Mouse (Mus musculus) lung, postnatal 36 days (tissue): ENCODE measurements at regions not wholly inside any gene's neighbourhood (a gene's known extent, or its start where the extent isn't known, plus 50 kb on each side); places are given as distances from the start of the nearest gene placed in this dataset.
"Not testable (repeated sequence)": the region's sequence is repeated elsewhere in the genome, so short reads cannot be mapped to it uniquely, and the experiment has no call there.

ENCODE experiments used
- DNase-seq: peaks from one replicate; pipeline ENCODE4 v3.0.0; 2022; ENCODE audit warnings: mixed read lengths

DNA sequence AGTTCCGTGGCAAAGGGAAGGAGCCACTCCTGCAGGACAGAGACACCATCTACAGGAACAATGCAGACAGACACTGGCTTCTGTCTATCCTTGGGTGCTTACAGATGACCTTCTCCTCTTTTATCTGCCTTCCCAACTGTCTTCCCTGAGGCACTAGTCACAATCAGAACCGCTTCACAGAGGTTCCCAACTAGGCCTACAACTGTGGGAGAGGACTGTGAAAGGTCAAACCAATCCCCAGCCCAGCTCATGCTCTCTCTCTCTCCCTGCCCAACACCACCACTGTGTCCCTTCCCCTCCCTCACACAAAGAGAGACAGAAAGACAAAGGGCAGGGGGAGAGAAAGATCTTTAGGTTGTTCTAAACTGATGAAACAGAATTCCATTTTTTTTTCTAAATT is 61.3 kb downstream of the Tmem17 start:
- no peak for DNase-seq

DNA sequence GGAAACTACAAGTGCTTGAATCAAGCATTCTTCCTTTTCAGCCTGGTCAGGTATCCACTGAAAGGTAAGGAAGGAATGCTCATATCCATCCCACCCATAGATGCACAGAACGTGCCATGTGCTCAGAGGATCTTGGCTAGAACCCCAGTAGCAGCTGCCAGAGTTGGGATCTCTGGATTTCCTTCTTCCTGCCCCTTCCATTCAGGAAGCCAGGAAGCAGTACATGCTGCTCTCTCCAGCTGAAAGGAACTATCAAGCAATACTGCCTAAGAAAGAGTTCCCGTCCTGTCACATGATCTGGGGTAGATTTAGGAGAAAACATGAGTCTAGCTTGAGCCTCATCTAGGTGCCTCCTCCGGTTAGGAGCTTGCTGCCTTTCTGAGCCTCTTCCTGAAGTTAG is 61.9 kb downstream of the Tmem17 start:
- peak; percentile 20 for DNase-seq

DNA sequence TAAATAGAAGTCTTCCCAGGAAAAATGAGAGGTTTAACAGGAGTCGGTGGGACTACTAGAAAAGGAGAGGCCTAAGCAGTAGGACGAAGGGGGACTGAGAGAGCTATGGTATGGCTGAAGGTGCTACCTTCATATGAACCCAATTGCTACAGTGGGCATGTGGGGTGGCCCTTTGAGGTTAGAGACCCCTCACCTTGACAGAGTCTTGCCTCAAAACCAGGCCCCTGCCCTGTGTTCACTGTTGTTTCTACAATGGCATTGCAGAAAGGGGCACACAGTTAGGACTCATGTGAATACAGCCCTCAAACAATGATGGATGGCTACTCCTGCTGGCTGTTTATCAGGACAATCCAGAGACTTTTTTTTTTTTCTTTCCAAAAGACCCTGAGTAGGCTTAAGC is 62.6 kb downstream of the Tmem17 start:
- DNase-seq: no peak

DNA sequence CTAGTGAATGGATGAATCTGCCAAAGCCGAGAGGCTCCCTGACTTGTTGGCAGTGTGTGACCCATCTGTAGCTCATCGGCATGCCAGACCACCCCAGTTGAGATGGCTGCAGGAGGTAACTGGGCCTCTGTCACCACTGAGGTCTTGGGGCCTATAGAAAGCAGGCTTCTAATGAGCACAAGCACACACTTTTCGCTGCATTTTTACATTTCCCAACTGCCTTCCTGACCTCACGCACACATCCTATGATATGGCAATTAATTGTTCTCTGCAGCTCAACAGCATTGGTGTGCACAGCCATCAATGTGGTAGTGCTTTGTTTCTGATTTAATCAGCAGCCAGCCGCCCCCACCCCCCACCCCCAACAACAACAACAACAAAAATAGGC is 72.2 kb downstream of the Tmem17 start:
- no peak for DNase-seq

DNA sequence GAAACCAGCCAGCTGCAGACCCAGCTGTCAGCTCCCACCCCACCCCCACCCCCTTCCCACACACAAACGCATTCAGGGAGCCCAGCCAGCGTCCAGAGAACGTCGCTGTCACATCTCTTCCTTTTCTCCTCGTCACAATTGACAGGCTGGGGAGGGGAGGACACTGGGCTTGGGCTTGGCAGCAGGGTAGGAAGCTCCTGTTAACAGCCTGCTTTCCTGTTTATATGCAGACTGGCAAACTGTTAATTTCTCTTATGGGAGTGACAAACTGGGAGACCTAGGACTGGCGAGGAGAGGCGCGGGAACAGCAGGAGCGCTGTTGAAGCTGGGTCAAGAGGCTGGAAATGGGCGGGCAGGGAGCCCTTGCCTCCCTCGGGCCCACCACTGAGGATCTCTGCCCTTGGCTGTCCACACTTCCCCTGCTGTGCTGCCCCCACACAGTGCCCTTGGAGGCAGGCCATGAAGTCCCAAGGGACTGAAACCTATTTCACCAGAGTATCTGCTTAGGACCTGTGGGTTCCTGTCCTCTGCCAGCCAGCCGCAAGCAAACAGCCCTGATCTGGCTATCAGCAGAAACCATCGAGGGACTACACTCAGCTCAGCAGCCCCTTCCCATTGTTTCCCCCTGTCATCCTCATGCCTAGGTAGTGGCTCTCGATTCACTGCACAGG is 72.7 kb downstream of the Tmem17 start:
- peak; percentile 87 for DNase-seq

DNA sequence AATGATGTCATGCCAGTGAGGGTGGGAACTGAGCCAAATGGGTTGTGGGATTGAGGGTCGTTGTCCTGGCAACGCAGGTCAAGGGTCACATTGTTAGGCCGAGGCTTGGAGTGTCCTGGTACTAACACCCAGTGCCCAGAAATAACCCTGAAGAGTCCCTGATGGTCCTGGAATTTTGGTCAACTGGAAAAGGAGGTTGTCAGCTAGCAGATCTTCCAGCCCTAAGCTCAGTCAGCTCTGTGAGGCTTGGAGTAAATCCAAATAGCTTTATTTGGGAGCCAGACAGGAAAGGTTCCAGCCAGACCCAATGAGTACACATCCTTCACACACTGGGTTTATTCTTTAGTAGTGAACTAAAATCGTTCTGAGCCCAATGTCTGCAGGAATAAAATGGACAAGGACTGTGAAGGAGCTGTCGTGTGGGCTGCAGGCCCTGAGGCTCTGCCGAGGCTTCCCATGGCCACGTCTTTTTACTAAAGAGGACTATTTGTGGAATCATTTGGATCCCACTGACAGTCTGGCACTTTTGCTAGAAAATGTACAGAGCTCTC is 75.9 kb downstream of the Tmem17 start:
- DNase-seq: peak; percentile 73

DNA sequence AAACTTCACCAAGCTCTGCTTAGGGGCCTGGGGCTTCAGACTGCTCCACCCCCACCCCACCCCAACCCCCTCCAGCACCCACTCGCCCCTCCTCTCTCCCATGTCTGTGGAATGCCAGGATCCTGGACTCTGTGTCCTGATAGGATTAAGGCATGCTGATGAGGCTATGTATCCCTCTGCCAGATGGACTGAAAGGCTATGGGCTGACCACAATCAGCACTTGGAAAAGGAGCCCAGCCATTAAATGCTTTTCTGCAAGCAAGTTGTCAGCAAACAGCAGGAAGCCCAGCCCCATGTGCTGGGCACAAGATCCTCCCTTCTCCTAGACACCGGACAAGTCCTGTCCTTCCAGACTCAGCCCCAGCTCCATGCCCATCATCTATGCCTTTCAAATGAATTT is 76.7 kb downstream of the Tmem17 start:
- DNase-seq: peak; percentile 31

DNA sequence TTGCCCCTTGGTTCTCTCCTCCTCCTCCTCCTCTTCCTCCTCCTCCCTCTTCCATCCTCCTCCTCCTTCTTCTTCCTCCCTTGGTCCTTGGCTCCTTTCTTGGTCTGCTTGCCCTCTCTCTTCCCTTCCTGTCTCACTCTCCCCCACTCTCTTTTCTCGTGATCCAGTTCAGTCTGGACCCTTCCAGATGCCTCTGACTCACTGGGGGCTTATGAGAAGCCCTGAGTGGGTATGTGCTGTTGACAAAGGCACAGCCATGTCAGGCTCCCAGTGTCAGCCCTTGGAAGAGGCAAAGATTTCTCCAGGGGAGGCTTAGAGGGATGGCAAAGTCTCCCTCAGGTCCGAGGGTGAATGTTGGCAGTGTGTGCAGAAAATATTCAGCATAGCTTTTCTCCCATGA is 78.0 kb downstream of the Tmem17 start:
- DNase-seq: no peak

DNA sequence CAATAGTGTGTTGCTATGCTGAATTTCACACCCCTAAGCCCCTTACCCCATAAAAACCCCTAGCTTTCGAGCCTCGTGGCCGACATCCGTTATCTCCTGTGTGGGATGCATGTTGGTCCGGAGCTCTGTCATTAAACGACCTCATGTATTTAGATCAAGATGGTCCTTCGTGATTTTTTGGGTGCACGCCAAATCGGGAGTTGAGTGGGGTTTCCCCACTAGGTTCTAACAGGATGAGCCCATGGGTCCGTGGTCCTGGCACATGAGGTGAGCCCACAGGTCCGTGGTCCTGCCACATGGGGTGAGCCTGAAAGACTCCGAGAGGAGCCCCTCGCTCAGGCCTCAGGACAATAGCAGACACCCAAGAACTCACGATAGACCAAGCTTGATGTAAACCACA is 79.2 kb downstream of the Tmem17 start:
- DNase-seq: not testable (repeated sequence)

DNA sequence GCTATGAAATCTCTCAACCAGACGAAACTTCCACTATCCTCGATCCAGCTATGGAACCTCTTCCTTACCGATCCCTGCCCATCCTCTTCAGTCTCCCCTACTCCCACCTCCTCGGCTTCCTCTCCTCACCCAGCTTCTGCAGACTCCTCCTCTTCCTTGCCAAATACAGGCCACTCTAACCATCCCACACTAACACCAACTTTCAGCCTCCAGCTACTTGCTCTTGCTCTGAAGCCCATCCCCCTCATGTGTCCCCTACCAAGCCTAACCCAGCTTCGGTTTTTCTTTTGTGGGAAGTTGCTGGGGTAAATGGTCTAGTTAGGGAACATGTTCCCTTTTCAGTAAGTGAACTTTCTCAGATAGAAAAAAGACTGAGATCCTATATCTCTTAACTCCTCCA is 80.8 kb downstream of the Tmem17 start:
- DNase-seq: no peak

DNA sequence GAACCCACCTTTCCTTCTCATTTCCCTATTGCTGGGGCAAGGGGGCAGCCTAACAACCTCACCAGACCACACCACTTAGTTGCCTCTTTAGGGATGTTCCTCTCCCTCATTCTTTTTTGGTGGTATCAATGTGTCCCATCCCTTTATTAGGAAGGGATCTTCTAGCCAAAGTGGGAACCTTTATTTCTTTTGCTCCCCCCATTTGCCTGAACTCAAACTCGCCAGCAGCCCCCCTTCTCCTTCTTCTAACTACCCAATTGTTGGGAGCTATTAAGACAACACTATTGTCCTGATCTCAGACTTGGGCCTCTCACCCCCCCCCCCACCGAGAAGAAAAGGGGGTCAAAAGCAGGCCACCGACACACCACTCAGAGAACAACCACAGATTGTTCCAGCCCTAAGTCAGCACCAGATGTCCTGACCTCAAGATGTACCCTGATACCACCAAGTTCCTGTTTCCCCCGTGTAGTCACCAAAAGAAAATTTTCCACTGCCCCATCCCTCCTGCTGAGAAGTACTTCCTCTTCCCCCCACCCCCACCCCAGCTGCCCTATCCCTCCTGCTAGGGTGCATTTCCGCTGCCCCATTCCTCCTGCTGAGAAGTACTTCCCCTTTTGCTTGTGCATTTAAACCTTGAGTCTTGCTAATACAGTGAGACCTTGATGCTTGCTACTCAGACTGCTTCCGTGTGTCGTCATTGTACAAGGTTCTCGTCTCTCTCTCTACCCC is 84.4 kb downstream of the Tmem17 start:
- DNase-seq: no peak

DNA sequence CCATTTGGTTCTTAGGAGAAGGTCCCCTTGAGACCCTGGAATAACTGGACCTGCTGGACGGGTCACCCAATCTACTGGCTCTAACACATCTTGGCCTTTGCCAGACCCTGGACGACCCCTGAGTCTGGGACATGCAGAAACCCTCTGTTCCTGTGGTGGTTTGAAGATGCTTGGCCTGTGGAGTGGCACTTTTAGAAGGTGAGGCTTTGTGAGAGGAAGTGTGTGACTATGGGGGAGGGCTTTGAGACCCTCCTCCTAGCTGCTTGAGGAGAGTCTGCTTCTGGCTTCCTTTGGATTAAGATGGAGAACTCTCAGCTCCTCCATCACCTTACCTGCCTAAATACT is 84.9 kb downstream of the Tmem17 start:
- no peak for DNase-seq

DNA sequence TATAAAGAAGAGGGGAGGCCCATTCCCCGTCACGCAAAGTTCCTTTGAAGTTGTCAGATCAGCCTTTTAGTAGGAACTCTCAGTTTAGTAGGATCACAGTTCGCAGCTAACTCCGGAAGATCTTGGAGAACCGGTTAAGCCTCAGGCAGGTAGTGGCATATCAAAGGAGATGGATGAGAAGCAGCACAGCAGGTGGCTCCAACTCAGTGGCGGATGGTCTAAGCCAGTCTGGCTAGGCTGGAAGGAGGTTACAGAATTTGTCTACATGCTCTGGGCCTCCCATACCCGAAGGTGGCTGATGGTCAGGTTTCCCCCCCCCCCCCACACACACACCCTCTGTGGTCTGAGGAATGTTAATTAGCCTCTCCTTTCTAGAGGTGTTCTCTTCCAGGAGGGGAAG is 88.5 kb downstream of the Tmem17 start:
- no peak for DNase-seq

DNA sequence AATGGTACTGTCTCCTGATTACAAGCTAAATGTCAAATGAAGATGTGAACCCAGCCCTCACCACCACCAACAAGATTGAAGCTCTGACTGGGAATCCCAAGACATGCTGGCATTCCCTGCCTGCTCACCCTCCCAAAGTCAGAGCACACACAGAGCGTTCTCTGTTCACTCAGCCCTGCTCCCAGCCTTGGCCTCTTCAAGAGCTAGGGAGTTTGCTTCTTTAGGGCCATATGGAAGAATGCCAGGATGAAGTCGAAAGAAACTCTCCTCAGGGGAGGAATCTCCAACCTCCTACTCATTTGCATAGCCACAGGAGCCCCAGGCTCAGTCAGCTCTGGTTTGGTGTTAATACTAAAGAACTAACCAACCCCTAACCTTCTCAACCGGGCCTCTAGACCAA is 90.1 kb downstream of the Tmem17 start:
- no peak for DNase-seq

DNA sequence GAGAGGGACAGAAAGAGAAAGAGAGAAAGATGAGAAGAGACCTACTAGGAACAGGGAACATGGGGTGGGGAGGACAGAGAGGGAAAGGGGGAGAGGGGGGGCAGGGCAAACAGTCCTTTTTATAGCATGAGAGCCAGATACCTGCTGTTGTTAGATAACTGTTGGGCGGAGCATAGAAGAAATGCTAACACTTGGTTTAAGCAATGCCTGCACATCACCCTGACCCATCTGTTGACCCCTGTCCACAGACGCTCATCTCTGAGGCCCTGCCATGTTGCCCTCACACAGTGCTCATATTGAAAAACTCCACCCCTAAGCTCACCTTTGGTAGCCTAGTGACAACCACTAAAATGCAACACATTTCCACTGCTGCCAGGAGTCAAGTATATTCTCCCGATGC is 90.7 kb downstream of the Tmem17 start:
- DNase-seq: no peak

DNA sequence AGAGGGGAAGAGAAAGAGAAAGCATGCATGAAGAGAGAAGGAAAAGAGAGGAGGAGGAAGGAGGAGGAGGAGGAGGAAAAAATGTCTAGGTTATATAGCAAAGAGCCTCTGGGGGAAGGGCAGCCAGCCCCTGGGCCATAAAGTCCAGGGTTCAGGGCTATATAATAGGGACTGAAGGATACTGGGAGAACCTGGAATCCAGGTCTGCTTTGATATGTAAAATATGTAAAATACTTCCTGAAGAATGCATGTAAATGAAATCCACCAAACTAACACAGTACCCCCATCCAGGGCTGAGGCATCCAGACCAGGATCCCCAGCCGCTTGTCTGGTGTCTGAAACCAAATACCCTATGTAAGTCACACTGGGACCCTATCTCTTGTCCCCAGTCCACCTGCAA is 91.5 kb downstream of the Tmem17 start:
- DNase-seq: no peak

DNA sequence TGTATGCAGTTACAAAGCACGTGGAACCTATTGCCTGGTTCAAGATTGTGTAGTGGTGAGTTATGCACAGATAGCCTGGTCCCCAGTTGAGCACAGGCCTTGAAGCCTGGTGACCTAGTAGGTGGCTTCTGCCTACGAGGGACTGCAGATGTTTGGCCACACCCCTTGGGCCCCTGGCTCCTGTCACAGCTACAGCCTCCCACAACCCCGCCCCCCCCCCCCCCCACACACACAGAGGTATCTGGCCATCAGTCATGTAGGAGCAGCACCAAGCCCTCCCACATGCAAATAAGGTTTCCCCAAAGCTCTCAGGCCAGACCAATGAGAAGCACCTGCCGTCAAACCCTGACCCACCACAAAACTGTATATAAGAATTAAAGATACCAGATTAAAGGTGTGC is 94.5 kb downstream of the Tmem17 start:
- no peak for DNase-seq

DNA sequence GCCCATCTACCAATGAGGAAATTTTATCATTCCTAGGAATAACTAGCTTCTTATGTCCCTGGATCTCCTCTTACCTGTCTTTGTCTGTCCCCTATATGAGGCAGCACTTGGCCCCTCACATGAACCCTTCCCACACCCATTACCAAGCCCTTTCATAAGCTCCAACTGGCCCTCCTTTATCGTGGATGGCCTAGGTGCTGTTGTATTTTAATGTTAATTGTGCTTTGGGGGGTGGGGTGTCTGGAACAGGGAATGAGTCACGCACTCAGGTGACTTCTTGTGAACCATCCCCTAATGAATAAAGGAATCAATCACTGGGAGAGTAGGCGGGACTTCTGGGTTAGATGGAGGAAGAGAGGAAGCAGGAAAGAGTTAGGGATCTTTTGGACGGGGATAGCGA is 95.8 kb downstream of the Tmem17 start:
- no peak for DNase-seq

DNA sequence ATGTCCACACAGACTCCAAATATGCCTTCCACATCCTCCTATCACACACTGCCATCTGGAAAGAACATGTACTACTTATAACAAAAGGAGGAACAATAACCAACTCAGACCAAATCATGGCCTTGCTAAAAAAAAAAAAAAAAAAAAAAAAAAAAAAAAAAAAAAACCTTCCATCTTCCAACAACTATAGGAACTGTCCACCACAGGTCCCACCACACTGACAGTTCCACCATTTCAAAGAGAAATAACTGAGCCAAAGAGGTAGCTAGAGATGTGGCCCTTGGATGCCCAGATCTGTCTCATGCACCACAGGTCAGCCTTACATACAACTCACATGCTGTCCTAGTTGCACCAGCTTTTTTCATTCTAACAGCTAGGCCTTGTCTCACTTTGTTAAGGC is 97.1 kb downstream of the Tmem17 start:
- no peak for DNase-seq

DNA sequence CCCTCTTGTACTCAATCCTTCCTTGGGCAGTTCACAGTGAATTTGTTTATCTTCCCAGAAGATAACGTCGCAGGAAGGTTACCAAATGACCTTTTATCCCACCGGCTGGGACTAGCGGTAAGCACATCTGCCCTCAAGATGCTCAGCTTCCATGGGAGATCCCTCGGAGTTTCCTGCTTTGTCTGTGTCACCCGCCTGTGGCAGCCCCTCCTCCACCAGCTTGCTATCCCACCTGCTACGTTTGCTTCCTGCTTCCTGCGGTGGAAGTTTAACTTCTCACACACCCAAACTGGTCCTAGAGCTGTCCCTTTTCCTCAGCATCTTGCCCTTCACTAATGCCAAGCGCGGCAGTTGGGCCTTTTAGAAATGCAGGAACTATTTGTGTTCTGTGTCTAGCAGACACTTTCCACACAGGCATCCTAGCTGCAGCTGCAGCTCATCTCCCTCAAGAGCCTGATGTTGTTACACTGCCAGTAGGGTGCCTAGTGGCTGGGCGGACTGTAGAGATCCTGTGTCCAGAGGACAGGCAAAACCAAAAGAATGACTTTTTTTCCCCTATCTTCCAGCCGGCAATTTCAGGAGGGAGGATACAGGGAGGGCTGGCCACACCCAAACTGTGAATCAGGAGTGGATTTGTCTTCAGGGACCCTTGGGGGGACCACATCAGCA is 98.7 kb downstream of the Tmem17 start:
- DNase-seq: peak; percentile 20

DNA sequence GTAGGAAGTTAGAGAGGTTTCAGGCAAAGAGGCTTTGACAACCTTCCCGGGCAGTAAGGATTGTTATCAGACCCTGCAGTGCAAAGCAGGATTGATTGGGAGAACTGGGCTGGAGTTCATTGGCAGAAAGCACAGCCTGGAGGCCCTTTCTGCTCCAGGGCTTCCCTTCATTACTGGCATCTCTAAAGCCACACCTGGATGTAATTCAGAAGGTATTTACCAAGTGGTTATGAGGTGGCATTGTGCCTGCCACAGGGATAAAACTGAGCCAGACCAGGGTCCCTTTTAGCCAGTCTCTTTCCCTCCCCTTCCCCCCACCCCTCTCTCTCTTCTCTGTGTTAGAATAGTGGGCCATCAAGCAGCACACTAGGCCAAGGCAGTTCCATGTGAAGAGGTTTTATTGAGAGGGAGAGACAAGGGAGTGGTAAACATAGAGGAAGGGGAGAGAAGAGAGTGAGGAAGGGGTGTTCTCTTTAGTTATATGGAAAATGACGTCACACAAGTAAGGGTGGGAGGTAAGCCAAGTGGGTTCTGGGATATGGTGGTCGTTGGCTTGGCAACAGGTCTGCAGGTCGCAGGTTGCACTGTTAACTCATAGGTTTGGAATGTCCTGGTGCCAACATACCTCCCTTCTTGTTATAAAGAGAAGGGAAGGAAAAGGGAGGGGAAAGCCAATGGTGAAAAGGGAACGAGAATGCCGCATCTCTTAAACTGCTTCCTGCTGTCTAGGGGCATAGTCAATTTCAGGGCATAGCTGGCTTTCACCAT is 99.4 kb downstream of the Tmem17 start:
- no peak for DNase-seq

DNA sequence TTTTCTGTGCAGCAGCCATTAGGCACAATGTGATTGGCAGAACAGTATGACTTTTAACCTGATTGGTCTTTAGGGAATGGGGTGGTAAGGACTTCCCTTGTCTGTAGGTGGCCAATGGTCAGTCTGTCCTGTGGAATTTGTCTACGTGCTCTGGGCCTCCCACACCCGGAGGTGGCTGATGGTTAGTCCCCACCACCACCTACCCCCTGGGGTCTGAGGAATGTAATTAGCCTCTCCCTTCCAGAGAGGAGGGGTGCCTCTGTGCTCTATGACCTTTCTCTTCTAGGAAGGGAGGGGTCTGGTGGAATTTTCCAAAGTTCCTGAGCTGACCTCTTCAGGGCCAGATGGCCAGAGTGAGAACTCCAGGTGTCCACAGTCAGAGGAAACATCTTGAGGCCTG is 101.6 kb downstream of the Tmem17 start:
- no peak for DNase-seq

DNA sequence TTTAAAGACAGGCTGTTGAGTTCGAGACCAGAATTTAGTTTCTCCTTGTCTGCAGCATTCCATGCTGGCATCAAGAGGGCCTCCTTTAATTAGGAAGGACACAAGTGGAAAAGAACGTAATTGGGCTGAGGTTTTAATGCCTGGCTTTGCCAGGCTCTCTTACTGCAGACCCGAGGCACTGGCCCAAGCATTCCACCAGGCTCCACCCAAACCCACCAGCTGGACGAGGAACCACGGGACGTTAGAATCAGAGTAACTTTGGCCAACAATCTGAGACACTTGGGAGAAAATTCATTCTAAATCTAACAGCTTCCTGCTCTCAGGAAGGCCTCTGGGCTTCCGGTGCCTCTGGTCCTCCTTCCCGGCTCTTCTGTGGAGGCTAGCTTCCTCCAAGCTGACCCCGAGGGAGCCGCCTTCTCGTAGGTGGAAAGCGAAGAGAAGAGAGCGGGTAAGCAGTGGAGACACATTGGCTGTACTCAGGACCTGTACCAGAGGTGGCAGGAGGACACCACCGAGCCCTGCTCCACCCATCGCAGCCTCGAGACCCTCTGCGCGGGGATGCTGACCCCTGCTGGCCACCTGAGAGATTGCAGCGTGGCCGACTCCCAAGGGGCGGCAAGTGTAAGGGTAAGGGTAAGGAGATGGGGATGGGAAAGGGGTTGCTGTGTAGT is 105.5 kb downstream of the Tmem17 start:
- DNase-seq: peak; percentile 87
